Mouse (Mus musculus) mouse trophoblast stem cell (cell line): ENCODE measurements around the gene Vamp4.

Source experiments
- in situ Hi-C, 2 experiments: fragments of 300-500 bp; cut with MseI, MboI; formaldehyde crosslinking; loops; 2 replicates in 1 of 2; 3 replicates in 1 of 2; pipeline ENCODE4 v1.15.1; 2025

The Vamp4 gene

DNA sequence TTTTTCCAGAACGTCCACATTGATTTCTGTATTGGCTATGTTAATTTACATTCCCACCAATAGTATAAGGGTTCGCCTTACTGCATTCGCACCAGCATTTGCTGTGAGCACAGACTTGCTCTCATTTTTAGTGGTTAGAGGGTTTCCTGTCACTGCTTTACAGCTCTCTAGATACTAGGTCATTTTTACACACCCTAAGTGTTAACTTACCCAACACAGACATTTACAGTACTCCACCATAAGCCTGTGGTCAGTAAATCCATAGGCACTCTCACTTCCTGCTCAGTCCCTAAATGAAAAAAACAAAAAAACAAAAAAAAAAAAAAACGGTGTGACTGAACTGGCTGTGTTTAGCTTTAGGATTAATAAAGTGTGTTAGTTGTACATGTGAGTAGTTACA lies 16.0 kb downstream of the Vamp4 start:
- in situ Hi-C loops, result no loop called here

DNA sequence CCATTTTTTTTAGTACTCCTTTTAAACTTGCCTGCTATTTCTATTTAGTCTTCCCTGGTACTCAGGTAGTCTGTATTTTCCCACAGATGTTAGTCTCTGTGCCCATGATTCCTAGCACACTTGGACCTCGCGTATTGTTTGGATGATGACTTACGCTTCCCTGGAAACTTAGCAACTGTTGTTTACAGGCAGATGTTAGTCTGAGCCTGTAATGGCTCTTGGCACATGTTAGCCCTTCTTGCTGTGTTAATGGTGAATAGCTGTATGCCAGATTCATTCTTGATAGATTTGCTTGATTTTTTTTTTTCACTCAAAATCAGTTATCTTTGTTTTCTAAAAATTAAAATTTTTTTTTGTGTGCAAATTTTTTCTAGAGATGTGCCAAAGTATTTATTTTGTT lies 18.3 kb downstream of the Vamp4 start:
- in situ Hi-C loops, result no loop called here

DNA sequence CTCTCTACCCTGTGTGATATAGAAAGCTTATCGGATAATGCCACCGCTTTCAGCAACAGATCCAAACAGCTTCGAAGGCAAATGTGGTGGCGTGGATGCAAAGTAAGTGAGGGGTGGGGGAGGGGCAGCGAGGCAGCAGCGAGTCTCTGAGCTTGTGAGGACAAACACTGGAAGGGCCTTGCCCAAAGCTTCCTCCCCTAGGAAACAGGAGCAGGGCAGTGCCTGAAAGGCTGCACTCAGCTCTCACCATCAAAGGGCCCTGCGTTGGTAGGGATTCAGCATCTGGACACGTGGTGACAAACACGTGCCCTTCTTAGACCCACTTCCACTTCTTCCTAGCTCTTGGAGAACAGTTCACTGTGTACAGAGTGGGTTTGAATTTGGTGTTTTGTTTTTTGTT lies 19.1 kb downstream of the Vamp4 start:
- in situ Hi-C loops, result no loop called here

- in situ Hi-C loops, result no loop called here
Measured at GRCm38 (mm10) chr1:162590415-162590997, 20.2 kb downstream of the Vamp4 start.

GRCm38 (mm10) chr1:162597379-162598102 lies 27.2 kb downstream of the Vamp4 start:
- in situ Hi-C loops, result no loop called here

DNA sequence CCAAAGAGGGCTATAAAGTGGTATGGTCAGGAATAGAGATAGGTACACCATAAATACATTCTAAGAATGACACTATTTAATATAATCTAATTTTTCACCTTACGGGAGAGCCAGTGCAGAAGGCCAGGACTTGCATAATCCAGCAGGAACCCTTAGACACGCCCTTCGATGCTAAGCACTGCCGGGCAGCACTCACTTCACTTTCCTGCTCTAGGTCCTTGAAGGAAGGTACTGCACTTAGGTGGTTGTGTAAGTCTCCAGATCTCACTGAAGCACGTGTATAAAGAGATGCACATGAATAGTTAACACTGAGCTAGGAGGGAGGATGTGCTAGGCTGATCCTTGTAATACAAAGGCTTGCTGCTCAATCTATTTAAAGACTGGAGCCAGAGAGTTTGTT lies 29.3 kb downstream of the Vamp4 start:
- in situ Hi-C loops, result no loop called here

- in situ Hi-C loops, result no loop called here
Measured at GRCm38 (mm10) chr1:162601288-162601687, 31.0 kb downstream of the Vamp4 start.

DNA sequence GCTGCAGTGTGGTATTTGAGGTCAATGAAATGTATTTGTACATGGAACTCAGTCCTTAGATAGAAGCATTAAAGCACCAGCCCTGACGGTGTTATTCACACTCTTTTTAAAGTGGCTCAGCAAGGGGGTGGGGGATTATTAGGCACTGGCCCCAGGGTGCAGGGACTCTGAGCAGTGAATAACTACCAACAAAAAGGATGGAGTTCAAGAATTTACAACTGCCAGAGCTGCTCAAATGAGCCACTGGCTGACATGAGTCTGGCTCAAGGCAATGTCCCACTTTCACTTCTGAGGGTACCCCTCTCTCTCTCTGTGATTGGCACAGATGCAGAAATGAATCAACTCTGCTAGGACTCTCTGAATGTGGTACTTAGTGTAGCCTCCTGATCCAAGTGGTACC lies 37.8 kb downstream of the Vamp4 start:
- in situ Hi-C loops, result no loop called here

GRCm38 (mm10) chr1:162609633-162610250 lies 39.4 kb downstream of the Vamp4 start:
- in situ Hi-C loops, result no loop called here

- in situ Hi-C loops, result no loop called here
Measured at GRCm38 (mm10) chr1:162611191-162611590, 40.9 kb downstream of the Vamp4 start.

DNA sequence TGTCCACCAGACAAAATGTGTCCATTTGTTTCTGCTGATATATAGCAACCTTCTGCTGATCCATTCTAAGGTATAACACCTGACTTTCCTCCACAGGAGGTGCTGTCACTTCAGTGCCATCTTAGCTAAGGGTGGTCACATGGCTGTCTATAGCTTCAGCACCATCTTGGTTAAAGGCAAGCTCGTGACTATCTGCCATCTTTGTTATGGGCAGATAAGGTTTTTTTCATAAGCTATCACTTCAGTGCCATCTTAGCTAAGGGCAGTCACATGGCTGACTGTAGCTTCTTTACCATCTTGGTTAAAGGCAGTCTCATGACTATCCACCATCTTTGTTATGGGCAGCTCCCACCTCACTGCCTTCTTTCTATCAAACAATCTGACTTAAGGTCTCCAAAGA lies 45.2 kb downstream of the Vamp4 start:
- in situ Hi-C loops, result no loop called here

DNA sequence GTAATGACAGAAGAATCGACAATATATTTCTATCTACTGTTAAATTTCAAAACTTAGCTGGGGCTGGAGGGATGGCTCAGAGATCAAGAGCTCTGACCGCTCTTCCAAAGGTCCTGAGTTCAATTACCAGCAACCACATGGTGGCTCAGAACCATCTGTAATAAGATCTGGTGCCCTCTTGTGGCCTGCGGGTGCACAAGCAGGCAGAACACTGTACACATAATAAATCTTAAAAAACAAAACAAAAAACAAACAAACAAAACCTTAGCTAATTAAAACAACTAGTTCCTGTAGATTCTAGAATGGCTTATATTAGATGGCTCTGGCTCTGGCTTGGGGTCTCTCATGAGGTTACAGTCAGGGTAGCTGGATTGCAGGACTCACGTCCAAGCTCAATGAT lies 50.2 kb downstream of the Vamp4 start:
- in situ Hi-C loops, result no loop called here

DNA sequence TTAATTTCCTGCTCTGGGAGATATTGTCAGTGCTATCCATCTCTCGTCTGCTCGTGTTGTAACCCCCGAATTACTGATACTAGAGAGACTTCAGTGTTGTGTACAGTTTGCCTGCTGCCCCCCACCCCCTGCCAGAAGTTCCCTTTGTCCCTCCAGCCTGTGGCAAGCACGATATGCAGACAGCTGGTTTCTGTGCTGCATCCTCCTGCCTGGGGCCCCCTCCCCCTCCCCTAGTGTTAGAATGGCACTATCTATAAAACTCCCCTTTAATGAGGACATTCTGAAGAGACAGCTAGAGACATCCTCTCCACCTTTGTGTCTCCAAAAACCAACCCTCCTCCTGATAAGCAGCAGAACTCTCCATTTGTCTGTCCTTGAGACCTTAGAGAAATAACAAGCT lies 53.6 kb downstream of the Vamp4 start:
- in situ Hi-C loops, result no loop called here

GRCm38 (mm10) chr1:162625229-162625628 lies 54.9 kb downstream of the Vamp4 start:
- in situ Hi-C loops, result loop anchor here in 1 of 2 experiments (25.0 kb wide), 1 partner anchor 263 kb away; no protein-coding TSS in a partner anchor

- in situ Hi-C loops, result loop anchor here in 1 of 2 experiments (25.0 kb wide), 1 partner anchor 266 kb away; no protein-coding TSS in a partner anchor
Measured at GRCm38 (mm10) chr1:162627821-162628220, 57.5 kb downstream of the Vamp4 start.

GRCm38 (mm10) chr1:162628326-162628725 lies 58.0 kb downstream of the Vamp4 start:
- in situ Hi-C loops, result loop anchor here in 1 of 2 experiments (25.0 kb wide), 1 partner anchor 266 kb away; no protein-coding TSS in a partner anchor

DNA sequence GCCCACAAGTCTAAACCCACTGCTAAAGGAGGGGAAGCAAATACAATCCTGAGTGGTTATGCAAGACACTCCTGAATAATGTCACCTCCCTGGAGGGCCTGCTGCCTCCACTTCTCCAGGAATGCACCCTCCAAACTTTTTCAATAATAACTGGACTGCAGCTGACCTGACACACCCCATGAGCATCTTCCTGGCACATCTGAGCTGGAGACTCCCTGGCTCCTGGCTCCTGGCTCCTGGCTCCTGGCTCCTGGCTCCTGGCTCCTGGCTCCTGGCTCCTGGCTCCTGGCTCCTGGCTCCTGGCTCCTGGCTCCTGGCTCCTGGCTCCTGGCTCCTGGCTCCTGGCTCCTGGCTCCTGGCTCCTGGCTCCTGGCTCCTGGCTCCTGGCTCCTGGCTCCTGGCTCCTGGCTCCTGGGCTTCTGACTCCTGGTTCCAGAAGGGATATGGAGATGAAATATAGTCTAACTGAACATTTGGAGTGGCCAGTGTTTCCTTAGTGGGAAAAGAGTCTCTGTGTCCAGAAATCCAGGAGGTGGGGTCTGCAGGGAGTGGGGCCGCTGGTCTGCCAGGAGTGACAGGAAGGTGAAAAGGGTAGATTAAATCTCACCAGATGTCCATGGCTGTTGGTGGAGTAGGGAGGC lies 65.1 kb downstream of the Vamp4 start:
- in situ Hi-C loops, result loop anchor here in 1 of 2 experiments (25.0 kb wide), 1 partner anchor 273 kb away; no protein-coding TSS in a partner anchor

DNA sequence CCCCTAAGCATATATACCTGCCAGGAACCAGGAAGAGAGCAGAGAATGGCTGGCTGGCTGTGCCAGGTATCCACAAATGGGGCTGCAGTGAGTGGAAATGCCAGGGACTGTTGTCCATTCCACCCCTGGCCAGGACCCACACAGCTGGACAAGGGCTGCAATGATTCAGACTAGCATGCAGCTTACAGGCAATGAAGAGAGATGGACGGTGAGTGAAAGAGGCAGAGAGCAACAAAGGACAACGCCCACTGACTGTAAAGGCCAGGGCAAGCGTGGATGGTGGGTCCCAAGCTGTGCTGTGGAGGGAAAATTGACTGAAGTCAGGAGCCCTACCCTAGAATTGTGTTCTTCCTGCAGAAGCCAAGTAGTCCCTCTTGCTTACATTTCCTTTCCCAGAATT lies 66.2 kb downstream of the Vamp4 start:
- in situ Hi-C loops, result loop anchor here in 1 of 2 experiments (25.0 kb wide), 1 partner anchor 274 kb away; no protein-coding TSS in a partner anchor

- in situ Hi-C loops, result loop anchor here in 1 of 2 experiments (25.0 kb wide), 1 partner anchor 276 kb away; no protein-coding TSS in a partner anchor
Measured at GRCm38 (mm10) chr1:162638535-162638934, 68.2 kb downstream of the Vamp4 start.

DNA sequence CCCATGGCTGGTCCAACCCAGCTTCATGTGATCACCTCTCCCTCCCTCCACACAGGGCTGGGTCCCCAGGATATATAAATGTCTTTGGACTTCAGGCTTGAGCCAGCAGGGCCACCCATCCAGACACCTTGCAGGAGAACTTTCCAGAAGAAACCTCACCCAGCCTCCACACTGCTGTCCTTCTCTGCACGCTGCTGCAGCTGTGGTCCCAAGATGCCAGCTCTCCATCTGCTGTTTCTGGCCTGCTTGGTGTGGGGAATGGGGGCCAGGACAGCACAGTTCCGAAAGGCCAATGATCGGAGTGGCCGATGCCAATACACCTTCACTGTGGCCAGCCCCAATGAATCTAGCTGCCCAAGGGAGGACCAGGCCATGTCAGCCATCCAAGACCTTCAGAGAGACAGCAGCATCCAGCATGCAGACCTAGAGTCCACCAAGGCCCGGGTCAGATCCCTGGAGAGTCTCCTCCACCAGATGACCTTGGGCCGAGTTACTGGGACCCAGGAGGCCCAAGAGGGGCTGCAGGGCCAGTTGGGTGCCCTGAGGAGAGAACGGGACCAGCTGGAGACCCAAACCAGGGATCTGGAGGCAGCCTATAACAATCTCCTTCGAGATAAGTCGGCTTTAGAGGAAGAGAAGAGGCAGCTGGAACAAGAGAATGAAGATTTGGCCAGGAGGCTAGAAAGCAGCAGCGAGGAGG lies 68.9 kb downstream of the Vamp4 start, which contains the start of gene Myoc:
Gene Myoc (plus strand): TSS at position 105 of the 700 bp plus-strand sequence.
- in situ Hi-C loops, result loop anchor here in 1 of 2 experiments (25.0 kb wide), 1 partner anchor 277 kb away; no protein-coding TSS in a partner anchor

DNA sequence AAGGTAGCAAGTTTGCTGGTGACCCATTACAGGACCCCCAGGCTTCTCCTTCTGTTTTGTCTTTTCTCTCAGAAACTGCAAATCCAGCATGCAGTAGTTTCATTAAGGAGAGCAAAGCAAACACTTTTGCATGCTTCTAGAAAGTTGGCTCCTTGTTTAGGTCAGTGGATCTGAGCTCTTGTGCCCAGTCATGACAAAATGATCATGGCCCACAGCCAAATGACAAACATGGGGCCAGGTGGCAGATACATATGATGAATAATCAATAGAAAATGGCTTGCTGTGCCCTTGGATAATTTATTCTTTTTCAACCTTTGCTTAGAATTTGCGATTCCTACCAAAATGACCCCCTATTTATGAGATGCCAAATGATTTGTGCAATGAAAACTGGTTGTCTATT lies 69.5 kb downstream of the Vamp4 start:
- in situ Hi-C loops, result loop anchor here in 1 of 2 experiments (25.0 kb wide), 1 partner anchor 278 kb away; no protein-coding TSS in a partner anchor
